Mouse (Mus musculus): ENCODE results near the gene Dgkz.

Gene Dgkz

GRCm38 (mm10) chr2:91960459-91960858 is 15.2 kb downstream of the Dgkz start:
- no peak for DNase-seq (ENCODE audit: low spot score)

- no peak for DNase-seq (ENCODE audit: low spot score)
Observed at GRCm38 (mm10) chr2:91959544-91960410, 15.9 kb downstream of the Dgkz start.

- peak; percentile 50 for DNase-seq (ENCODE audit: low spot score)
Observed at GRCm38 (mm10) chr2:91958701-91959457, 16.8 kb downstream of the Dgkz start.

- no peak for DNase-seq (ENCODE audit: low spot score)
Observed at GRCm38 (mm10) chr2:91958049-91958448, 17.6 kb downstream of the Dgkz start.

- DNase-seq (ENCODE audit: low spot score): peak; percentile 70
Observed at GRCm38 (mm10) chr2:91957096-91957495, 18.6 kb downstream of the Dgkz start.

GRCm38 (mm10) chr2:91955875-91956274 is 19.8 kb downstream of the Dgkz start:
- no peak for DNase-seq (ENCODE audit: low spot score)

GRCm38 (mm10) chr2:91955121-91955591 is 20.5 kb downstream of the Dgkz start:
- DNase-seq (ENCODE audit: low spot score): no peak

- DNase-seq (ENCODE audit: low spot score): no peak
Observed at GRCm38 (mm10) chr2:91953825-91954224, 21.8 kb downstream of the Dgkz start.

- DNase-seq (ENCODE audit: low spot score): peak; percentile 65
Observed at GRCm38 (mm10) chr2:91950275-91951085, 25.2 kb downstream of the Dgkz start.

- no peak for DNase-seq (ENCODE audit: low spot score)
Observed at GRCm38 (mm10) chr2:91949411-91950274, 26.0 kb downstream of the Dgkz start.

GRCm38 (mm10) chr2:91948792-91949241 is 26.8 kb downstream of the Dgkz start:
- DNase-seq (ENCODE audit: low spot score): no peak

GRCm38 (mm10) chr2:91948151-91948509 is 27.5 kb downstream of the Dgkz start:
- no peak for DNase-seq (ENCODE audit: low spot score)

GRCm38 (mm10) chr2:91947397-91948150 is 28.1 kb downstream of the Dgkz start:
- DNase-seq (ENCODE audit: low spot score): no peak

GRCm38 (mm10) chr2:91946836-91947235 is 28.8 kb downstream of the Dgkz start:
- no peak for DNase-seq (ENCODE audit: low spot score)

GRCm38 (mm10) chr2:91945483-91945882 is 30.2 kb downstream of the Dgkz start, which contains the start of gene Gm9821:
Gene Gm9821 (plus strand): TSS chr2:91945703.
- DNase-seq (ENCODE audit: low spot score): no peak

GRCm38 (mm10) chr2:91944170-91944950 is 31.3 kb downstream of the Dgkz start:
- DNase-seq (ENCODE audit: low spot score): peak; percentile 83

GRCm38 (mm10) chr2:91942356-91942755 is 33.3 kb downstream of the Dgkz start:
- no peak for DNase-seq (ENCODE audit: low spot score)

GRCm38 (mm10) chr2:91939303-91939935 is 36.2 kb downstream of the Dgkz start:
- DNase-seq (ENCODE audit: low spot score): no peak

- no peak for DNase-seq (ENCODE audit: low spot score)
Observed at GRCm38 (mm10) chr2:91936154-91936553, 39.5 kb downstream of the Dgkz start.
